Mouse (Mus musculus): ENCODE measurements around the gene Kctd15. TPM values are rescaled to one million over a fixed set of nuclear protein-coding genes. Genes with fewer than 3 reads are reported as not detected.

Kctd15 gene
- polyA plus RNA-seq, 1 experiment from 2014 or later: 22.4 TPM

GRCm38 (mm10) chr7:34675120-34675790 lies 18.7 kb upstream of the Kctd15 start:
- H3K4me3 ChIP-seq (ENCODE audit: low read depth, low read length): peak overlapping the region; percentile 21
- ATAC-seq (replicated peaks; ENCODE audit: low FRiP score): no peak
- no peak for DNase-seq (ENCODE audit: low spot score)

DNA sequence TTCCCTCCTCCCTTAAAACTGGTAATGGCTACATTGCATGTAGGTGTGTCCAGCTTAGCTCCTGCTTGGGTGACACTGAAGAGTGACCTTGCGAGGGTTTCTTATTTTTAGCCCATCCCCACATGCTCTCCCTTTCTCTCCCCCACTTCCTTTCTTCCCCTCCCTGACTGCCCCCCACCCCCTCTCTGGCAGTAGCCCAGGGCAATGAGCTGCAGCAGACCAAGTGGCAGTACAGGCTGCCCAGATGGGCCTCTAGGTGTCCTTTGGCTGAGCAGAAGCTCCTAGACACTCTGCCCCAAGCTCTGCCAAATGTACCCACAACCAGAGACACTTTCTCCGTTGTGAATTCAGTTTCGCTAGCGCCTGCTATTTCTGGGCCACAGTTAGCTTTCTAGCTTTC lies 16.4 kb upstream of the Kctd15 start:
- no peak overlapping the region for H3K9ac ChIP-seq (ENCODE audit: low read length)
- H3K36me3 ChIP-seq (ENCODE audit: control insufficient read depth, insufficient read depth, low read length): no peaks in the 10 kb centered on the region
- no peak for DNase-seq (ENCODE audit: low spot score)
- H3K4me3 ChIP-seq (ENCODE audit: low read depth, low read length): no peak overlapping the region
- peaks cover 33% of the 10 kb centered on the region for H3K27me3 ChIP-seq (ENCODE audit: control insufficient read depth, insufficient read depth, low read length)
- no peak overlapping the region for H3K27ac ChIP-seq (ENCODE audit: low read depth, low read length)
- WGBS: 76% methylated on average over 4 of the region's 4 CpGs
- no peak for ATAC-seq (replicated peaks; ENCODE audit: low FRiP score)
- H3K4me2 ChIP-seq (ENCODE audit: low read depth, low read length, severe bottlenecking): no peak overlapping the region
- peaks cover 5% of the 10 kb centered on the region; the same call in 1 of the 2 replicates for H3K4me1 ChIP-seq (replicated peaks; ENCODE audit: control insufficient read depth, insufficient read depth, low read length)
- H3K9me3 ChIP-seq (ENCODE audit: control insufficient read depth, low read length): no peaks in the 10 kb centered on the region

More at GRCm38 (mm10) chr7:34675120-34675790, 18.7 kb upstream of the Kctd15 start:
- no peaks in the 10 kb centered on the region for H3K9me3 ChIP-seq (ENCODE audit: control insufficient read depth, low read length)
- H3K36me3 ChIP-seq (ENCODE audit: control insufficient read depth, insufficient read depth, low read length): no peaks in the 10 kb centered on the region
- H3K27ac ChIP-seq (ENCODE audit: low read depth, low read length): no peak overlapping the region
- peak overlapping the region; percentile 40; the same call in 1 of the 2 replicates for H3K4me2 ChIP-seq (ENCODE audit: low read depth, low read length, severe bottlenecking)
- H3K9ac ChIP-seq (ENCODE audit: low read length): peak overlapping the region; percentile 27; the same call in 1 of the 2 replicates
- peaks cover 5% of the 10 kb centered on the region; the same call in 1 of the 2 replicates for H3K4me1 ChIP-seq (replicated peaks; ENCODE audit: control insufficient read depth, insufficient read depth, low read length)
- WGBS: 10% methylated on average over 42 of the region's 42 CpGs
- peaks cover 33% of the 10 kb centered on the region for H3K27me3 ChIP-seq (ENCODE audit: control insufficient read depth, insufficient read depth, low read length)

DNA sequence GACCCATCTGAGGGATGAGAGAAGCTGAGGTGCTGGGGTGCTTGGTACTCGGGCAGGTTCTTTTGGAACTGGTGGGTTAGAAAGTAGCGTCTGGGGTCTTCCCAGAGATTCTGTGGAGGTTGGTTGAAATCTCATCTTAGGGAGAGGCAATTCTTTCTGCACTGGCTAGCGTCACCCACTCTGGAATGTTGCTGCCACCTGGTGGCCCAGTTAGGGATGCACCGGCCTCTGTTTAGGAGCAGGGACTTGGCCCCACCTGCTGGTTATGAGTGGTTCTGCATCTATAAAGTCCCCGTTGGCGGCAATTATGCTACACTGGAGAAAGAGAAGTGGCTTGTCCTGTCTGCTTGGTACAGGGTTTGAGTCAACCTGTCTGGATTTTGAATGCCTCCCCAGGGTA lies 15.4 kb upstream of the Kctd15 start:
- H3K4me1 ChIP-seq (replicated peaks; ENCODE audit: control insufficient read depth, insufficient read depth, low read length): peaks cover 5% of the 10 kb centered on the region; the same call in 1 of the 2 replicates
- no peak overlapping the region for H3K4me3 ChIP-seq (ENCODE audit: low read depth, low read length)
- no peaks in the 10 kb centered on the region for H3K36me3 ChIP-seq (ENCODE audit: control insufficient read depth, insufficient read depth, low read length)
- no peak overlapping the region for H3K27ac ChIP-seq (ENCODE audit: low read depth, low read length)
- 2% methylated on average over 6 of the region's 6 CpGs for WGBS
- peak; percentile 34 for ATAC-seq (replicated peaks; ENCODE audit: low FRiP score)
- H3K27me3 ChIP-seq (ENCODE audit: control insufficient read depth, insufficient read depth, low read length): peaks cover 33% of the 10 kb centered on the region
- H3K9ac ChIP-seq (ENCODE audit: low read length): no peak overlapping the region
- DNase-seq (ENCODE audit: low spot score): peak; percentile 94
- H3K9me3 ChIP-seq (ENCODE audit: control insufficient read depth, low read length): no peaks in the 10 kb centered on the region
- H3K4me2 ChIP-seq (ENCODE audit: low read depth, low read length, severe bottlenecking): no peak overlapping the region

GRCm38 (mm10) chr7:34670778-34671177 lies 14.2 kb upstream of the Kctd15 start:
- no peak overlapping the region for H3K4me2 ChIP-seq (ENCODE audit: low read depth, low read length, severe bottlenecking)
- H3K9ac ChIP-seq (ENCODE audit: low read length): no peak overlapping the region
- no peak overlapping the region for H3K27ac ChIP-seq (ENCODE audit: low read depth, low read length)
- H3K36me3 ChIP-seq (ENCODE audit: control insufficient read depth, insufficient read depth, low read length): no peaks in the 10 kb centered on the region
- H3K27me3 ChIP-seq (ENCODE audit: control insufficient read depth, insufficient read depth, low read length): peaks cover 30% of the 10 kb centered on the region
- no peaks in the 10 kb centered on the region for H3K9me3 ChIP-seq (ENCODE audit: control insufficient read depth, low read length)
- H3K4me3 ChIP-seq (ENCODE audit: low read depth, low read length): no peak overlapping the region
- peaks cover 4% of the 10 kb centered on the region; the same call in 1 of the 2 replicates for H3K4me1 ChIP-seq (replicated peaks; ENCODE audit: control insufficient read depth, insufficient read depth, low read length)
- ATAC-seq (replicated peaks; ENCODE audit: low FRiP score): no peak
- no peak for DNase-seq (ENCODE audit: low spot score)
- whole genome bisulfite sequencing: 88% methylated on average over 3 of the region's 3 CpGs

GRCm38 (mm10) chr7:34669336-34669735 lies 12.8 kb upstream of the Kctd15 start:
- H3K4me2 ChIP-seq (ENCODE audit: low read depth, low read length, severe bottlenecking): no peak overlapping the region
- H3K9ac ChIP-seq (ENCODE audit: low read length): no peak overlapping the region
- no peaks in the 10 kb centered on the region; the same call in 1 of the 2 replicates for H3K4me1 ChIP-seq (replicated peaks; ENCODE audit: control insufficient read depth, insufficient read depth, low read length)
- no peaks in the 10 kb centered on the region for H3K36me3 ChIP-seq (ENCODE audit: control insufficient read depth, insufficient read depth, low read length)
- H3K27me3 ChIP-seq (ENCODE audit: control insufficient read depth, insufficient read depth, low read length): peaks cover 15% of the 10 kb centered on the region
- ATAC-seq (replicated peaks; ENCODE audit: low FRiP score) (no peak), DNase-seq (ENCODE audit: low spot score) (no peak)
- no peak overlapping the region for H3K4me3 ChIP-seq (ENCODE audit: low read depth, low read length)
- 20% methylated on average over 9 of the region's 9 CpGs for WGBS
- H3K27ac ChIP-seq (ENCODE audit: low read depth, low read length): no peak overlapping the region
- H3K9me3 ChIP-seq (ENCODE audit: control insufficient read depth, low read length): no peaks in the 10 kb centered on the region

GRCm38 (mm10) chr7:34667874-34668273 lies 11.3 kb upstream of the Kctd15 start:
- H3K27ac ChIP-seq (ENCODE audit: low read depth, low read length): no peak overlapping the region
- 91% methylated on average over 16 of the region's 16 CpGs for WGBS
- no peak for DNase-seq (ENCODE audit: low spot score)

GRCm38 (mm10) chr7:34663145-34663544 lies 6.6 kb upstream of the Kctd15 start:
- H3K4me2 ChIP-seq (ENCODE audit: low read depth, low read length, severe bottlenecking): no peak overlapping the region
- no peak overlapping the region for H3K27ac ChIP-seq (ENCODE audit: low read depth, low read length)
- H3K4me1 ChIP-seq (replicated peaks; ENCODE audit: control insufficient read depth, insufficient read depth, low read length): peaks cover 3% of the 10 kb centered on the region; the same call in 1 of the 2 replicates
- ATAC-seq (replicated peaks; ENCODE audit: low FRiP score) (no peak), DNase-seq (ENCODE audit: low spot score) (no peak)
- no peaks in the 10 kb centered on the region for H3K9me3 ChIP-seq (ENCODE audit: control insufficient read depth, low read length)
- H3K4me3 ChIP-seq (ENCODE audit: low read depth, low read length): no peak overlapping the region
- H3K9ac ChIP-seq (ENCODE audit: low read length): no peak overlapping the region
- H3K27me3 ChIP-seq (ENCODE audit: control insufficient read depth, insufficient read depth, low read length): no peaks in the 10 kb centered on the region
- 45% methylated on average over 7 of the region's 7 CpGs for WGBS
- no peaks in the 10 kb centered on the region for H3K36me3 ChIP-seq (ENCODE audit: control insufficient read depth, insufficient read depth, low read length)

More at GRCm38 (mm10) chr7:34667874-34668273, 11.3 kb upstream of the Kctd15 start:
- Histone ChIP-seq H3K4me3 (ENCODE audit: low read depth, low read length) (no peak overlapping the region), H3K4me2 (ENCODE audit: low read depth, low read length, severe bottlenecking) (no peak overlapping the region), H3K9ac (ENCODE audit: low read length) (no peak overlapping the region), H3K27me3 (ENCODE audit: control insufficient read depth, insufficient read depth, low read length) (peaks cover under 1% of the 10 kb centered on the region; the same call in 1 of the 2 replicates), H3K9me3 (ENCODE audit: control insufficient read depth, low read length) (no peaks in the 10 kb centered on the region), H3K4me1 (replicated peaks; ENCODE audit: control insufficient read depth, insufficient read depth, low read length) (peaks cover 2% of the 10 kb centered on the region; the same call in 1 of the 2 replicates), H3K36me3 (ENCODE audit: control insufficient read depth, insufficient read depth, low read length) (no peaks in the 10 kb centered on the region)
- ATAC-seq (replicated peaks; ENCODE audit: low FRiP score): no peak

GRCm38 (mm10) chr7:34662227-34662626 lies 5.7 kb upstream of the Kctd15 start:
- DNase-seq (ENCODE audit: low spot score): no peak
- H3K4me3 ChIP-seq (ENCODE audit: low read depth, low read length): no peak overlapping the region
- no peaks in the 10 kb centered on the region for H3K36me3 ChIP-seq (ENCODE audit: control insufficient read depth, insufficient read depth, low read length)
- H3K4me1 ChIP-seq (replicated peaks; ENCODE audit: control insufficient read depth, insufficient read depth, low read length): peaks cover 3% of the 10 kb centered on the region; the same call in 1 of the 2 replicates
- H3K9ac ChIP-seq (ENCODE audit: low read length): peak overlapping the region; percentile 13; the same call in 1 of the 2 replicates
- no peak overlapping the region; the same call in 1 of the 2 replicates for H3K4me2 ChIP-seq (ENCODE audit: low read depth, low read length, severe bottlenecking)
- WGBS: 5% methylated on average over 5 of the region's 5 CpGs
- no peak overlapping the region for H3K27ac ChIP-seq (ENCODE audit: low read depth, low read length)
- no peaks in the 10 kb centered on the region for H3K27me3 ChIP-seq (ENCODE audit: control insufficient read depth, insufficient read depth, low read length)
- H3K9me3 ChIP-seq (ENCODE audit: control insufficient read depth, low read length): no peaks in the 10 kb centered on the region
- ATAC-seq (replicated peaks; ENCODE audit: low FRiP score): no peak

Data from forebrain, embryonic 11.5 days (tissue).